Mouse (Mus musculus): ENCODE measurements around the gene Golt1a. TPM values are rescaled to one million over a fixed set of nuclear protein-coding genes. Genes with fewer than 3 reads are reported as not detected.

Golt1a gene
- total RNA-seq (2021), result not detected

DNA sequence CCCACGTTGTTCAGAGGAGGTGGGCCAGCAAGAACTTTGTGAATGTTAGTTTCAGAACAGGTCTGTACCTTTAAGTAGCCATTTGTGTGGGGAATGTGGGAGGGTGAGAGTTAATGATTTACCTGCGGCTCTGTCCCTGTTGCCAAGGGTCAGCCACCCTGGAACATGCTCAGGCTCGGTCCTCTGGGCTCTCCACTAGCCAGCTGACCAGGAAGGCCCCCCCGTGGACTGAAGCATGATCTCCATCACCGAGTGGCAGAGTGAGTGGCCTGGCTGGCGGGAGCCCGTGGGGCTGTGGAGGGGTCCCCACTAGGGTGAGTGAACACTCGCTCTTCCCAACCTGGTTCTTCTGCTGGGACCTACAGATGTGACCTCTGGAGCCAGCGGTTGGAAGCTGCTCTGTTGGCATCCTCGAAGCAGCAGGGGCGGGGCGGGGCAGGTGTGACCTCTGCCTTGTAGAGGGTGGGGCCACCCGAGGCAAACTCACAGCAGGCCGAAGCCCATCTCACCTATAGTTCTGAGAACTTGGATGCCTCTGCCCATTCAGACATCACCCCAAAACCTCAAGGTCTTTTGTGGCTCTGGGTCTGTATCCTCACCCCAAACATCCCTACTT is at the start of gene Golt1a:
Gene Golt1a, plus strand, starts transcription at position 149 of the 616 bp plus-strand sequence.
- DNase-seq (ENCODE audit: extremely low spot score in 1 of 2, low spot score in 1 of 2), result no peak

DNA sequence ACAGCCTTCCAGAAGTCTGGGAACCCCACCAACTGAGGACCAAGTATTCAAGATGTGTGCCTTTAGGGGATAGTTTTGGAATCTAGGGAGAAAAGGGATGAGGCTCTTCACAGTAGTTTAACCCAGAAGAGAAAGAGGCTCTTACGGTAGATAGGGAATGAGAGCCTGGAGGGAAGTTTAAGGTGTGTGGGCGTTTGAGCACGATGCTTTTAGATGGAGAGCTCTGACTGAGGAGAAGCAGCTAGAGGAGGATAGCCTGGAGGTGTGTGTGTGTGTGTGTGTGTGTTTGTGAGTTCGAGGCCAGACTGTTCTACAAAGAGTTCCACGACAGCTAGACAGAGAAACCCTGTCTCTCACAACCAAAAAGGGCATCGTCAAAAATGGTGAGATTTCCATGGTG is 47.0 kb upstream of the Golt1a start:
- no peak for DNase-seq (ENCODE audit: extremely low spot score in 1 of 2, low spot score in 1 of 2)

DNA sequence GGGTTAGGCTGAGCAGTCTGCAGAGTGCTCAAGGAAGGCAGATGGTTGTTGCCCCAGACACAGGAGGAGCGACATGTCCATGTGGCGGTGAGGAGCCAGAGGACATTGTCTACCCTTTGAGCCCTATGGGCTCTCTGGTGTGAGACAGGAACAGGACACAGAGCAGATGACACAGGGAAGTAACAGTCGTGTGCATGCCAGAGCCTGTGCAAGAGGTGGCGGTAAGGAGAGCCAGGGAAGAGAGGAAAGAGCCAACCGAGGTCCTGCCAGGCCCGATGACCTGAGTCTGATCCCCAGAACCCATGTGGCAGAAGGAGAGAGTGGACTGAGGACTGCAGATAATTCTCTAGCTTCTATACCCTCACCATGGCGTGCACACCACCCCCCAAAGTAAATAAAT is 46.5 kb upstream of the Golt1a start:
- DNase-seq (ENCODE audit: extremely low spot score in 1 of 2, low spot score in 1 of 2), result no peak

DNA sequence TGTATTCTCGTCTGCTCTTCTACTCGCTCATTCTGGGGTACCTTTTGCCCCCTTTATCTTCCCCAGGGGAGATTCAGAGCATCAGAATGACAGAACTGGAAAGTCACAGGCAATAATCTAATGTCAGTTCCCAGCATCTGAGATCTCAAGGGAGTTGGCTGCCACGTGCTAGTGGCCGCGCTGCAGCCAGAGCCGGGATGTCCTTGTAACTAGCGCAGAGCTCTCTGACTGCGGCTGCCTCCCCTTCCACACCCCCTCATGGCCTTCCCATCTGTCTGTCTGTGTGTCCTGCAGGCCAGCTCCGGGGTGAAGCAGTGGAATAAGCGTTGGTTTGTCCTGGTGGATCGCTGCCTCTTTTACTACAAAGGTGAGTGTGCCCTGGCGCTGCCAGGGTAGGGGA is 45.2 kb upstream of the Golt1a start:
- no peak for DNase-seq (ENCODE audit: extremely low spot score in 1 of 2, low spot score in 1 of 2)

DNA sequence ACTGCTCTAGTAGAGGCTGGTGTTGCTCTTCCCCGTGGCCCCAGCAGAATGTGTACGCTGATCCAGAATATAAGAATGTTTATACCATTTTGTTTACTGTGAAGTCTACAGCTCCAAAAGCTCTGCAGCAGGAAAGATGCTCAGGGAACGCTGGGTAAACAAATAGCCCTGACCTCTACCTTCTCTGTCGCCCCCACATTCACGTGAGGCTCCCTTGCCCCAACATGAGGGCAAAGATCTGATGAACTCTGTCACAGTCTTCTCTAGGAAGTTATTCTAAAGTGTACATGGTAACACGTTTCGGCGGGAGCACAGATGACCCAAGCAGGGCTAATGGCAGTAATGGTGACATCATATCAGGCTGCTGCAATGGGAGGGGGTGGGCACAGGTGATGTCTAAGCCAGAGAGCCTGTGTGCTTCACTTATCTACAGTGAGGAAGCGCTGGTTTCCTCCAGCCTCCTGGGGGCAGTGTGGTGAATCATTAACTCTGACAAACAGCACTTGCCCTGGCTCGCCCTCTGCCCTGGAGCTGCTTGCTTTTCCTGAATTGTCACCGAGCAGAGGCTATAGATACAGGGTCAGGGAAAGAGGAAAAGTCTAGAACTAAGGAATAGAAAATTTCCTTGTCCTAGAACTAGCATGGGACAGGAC is 44.4 kb upstream of the Golt1a start:
- no peak for DNase-seq (ENCODE audit: extremely low spot score in 1 of 2, low spot score in 1 of 2)

DNA sequence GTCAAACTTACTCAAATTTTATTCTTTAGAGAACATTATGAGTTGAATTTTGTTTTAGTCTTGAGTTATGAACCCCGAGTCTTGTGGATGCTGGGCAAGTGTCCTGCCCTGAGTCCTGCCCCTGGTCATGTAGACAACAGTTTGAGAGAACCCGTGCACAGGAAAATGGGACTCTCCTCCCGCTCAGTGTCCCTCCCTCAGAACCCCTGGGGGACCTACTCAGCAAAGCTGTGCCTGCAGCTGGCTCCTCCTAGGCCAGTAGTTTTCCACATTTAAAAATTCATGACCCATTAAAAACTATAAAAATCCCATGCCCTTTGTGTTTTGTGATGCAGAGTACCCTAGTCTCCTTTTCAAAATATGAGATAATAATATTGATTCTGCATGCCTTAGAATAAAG is 42.5 kb upstream of the Golt1a start:
- DNase-seq (ENCODE audit: extremely low spot score in 1 of 2, low spot score in 1 of 2), result no peak

DNA sequence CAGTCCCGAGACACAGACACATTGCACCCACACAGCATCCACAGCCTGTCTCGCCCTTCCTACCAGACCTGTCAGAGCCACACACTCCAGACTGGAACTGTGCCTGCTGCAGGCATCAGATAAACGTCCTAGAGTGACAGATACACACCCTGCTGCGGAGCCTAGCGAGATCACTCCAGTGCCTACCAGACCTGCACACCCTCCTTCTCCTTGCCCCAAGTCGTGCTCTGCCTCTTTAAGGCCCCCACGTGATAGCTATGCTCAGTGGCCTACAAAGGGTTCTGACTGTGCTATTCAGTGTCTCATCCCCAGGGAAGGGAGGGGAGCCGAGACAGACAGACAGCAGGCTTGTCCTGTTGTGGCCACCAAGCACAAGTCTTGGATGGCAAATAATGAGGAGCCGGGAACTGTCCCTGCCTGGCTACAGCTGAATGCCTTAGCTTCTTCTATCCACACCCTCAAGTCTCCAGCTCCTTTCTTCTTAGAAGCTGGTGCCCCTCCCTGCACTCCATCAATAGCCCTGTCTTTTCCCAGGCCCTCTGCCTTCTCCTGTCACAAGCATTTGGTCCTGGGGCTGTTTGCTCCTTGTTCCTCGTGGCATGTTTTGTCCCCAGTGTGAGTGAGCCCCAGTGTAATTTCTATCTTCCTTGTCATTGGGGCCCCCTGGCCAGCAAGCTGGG is 41.6 kb upstream of the Golt1a start:
- DNase-seq (ENCODE audit: extremely low spot score in 1 of 2, low spot score in 1 of 2), result peak; percentile 11 to 31

DNA sequence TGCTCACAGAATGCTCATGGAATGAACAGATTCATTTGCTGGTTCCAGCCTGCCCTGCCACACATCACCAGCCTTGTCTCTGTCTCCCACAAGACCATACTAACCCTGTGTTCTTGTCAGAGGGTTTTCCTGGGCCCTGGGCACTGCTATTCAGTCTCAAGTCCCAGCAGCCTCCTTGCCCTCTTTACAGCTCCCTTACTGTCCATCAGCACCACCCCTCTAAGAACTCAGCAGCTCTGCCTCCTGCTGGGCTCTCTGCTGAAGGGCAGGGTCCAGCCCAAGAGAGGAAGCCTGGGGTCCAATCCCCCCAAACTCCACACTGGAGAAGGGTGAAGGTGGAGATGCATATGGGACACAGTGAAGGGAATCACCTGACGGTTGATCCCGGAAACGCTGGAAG is 41.1 kb upstream of the Golt1a start:
- no peak for DNase-seq (ENCODE audit: extremely low spot score in 1 of 2, low spot score in 1 of 2)

DNA sequence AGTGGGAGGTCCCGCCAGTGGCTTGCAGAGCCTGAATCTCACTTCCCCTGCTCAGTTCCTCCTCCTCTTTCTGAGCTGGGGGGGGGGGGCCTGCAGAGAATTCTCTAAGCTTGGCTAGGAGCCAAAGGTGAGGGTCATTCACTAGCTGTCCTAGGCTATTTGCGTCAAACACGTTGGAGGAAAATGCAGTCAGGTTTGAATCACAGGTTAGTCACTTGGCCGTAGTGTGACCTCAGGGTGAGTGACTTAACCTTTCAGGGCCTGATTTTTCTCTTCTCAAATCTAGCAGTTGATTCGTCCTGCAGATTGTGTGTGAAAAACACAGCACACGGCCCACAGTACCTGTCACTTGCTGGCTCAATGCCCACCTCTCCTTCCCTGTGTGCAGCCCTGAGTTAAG is 39.3 kb upstream of the Golt1a start:
- DNase-seq (ENCODE audit: extremely low spot score in 1 of 2, low spot score in 1 of 2), result no peak

DNA sequence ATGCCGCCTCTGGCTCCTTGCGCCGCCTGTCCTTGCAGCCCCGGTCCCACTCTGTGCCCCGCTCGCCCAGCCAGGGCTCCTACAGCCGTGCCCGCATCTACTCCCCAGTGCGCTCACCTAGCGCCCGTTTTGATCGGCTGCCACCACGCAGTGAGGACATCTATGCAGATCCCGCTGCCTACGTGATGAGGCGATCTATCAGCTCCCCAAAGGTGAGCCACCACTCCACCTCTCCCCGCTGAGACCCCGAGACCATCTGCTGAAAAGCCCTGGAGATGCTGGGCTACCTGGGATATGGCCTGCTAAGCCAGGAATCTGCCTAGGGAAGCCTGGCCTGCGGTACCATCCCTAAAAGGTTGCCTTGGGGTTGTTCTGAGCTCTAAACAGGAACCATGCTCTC is 35.4 kb upstream of the Golt1a start:
- DNase-seq (ENCODE audit: extremely low spot score in 1 of 2, low spot score in 1 of 2), result no peak

DNA sequence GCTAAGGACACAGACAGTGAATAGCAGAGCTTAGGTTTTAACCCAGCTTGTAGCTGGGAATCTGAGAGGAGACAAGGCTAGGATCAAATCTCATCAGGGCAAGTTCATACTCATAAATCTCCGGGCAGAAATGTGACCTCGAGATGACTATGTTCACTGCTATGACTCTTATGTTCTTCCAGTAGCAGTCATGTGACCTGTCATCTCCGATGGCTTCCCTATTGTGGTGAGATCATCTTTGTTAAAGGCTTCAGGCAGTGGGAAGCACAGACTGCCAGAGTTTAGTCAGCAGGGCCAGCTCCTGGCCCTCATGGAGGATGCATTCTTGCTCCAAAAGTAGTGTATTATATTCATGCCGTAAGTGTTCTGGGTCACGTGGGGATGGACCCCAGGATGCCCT is 32.6 kb upstream of the Golt1a start:
- no peak for DNase-seq (ENCODE audit: extremely low spot score in 1 of 2, low spot score in 1 of 2)

DNA sequence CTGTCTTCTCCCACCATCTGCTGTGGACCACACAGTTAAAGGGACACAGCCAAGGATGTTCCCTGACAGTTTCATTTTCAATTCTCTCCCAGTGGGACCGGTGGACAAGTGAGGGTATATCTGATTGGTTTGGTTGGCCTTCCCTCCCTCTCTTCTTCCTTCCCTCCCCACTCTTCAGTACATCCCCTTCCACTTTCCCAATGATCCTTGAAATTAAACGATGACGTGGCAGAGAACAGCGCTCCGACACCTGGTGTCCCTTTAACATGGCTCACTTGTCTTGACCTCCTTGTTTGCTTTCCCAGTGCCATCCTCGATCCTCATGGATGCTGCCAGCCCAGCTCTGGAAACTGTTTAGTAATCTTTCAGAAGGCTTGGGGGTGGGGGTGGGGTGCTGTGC is 31.1 kb upstream of the Golt1a start:
- no peak for DNase-seq (ENCODE audit: extremely low spot score in 1 of 2, low spot score in 1 of 2)

DNA sequence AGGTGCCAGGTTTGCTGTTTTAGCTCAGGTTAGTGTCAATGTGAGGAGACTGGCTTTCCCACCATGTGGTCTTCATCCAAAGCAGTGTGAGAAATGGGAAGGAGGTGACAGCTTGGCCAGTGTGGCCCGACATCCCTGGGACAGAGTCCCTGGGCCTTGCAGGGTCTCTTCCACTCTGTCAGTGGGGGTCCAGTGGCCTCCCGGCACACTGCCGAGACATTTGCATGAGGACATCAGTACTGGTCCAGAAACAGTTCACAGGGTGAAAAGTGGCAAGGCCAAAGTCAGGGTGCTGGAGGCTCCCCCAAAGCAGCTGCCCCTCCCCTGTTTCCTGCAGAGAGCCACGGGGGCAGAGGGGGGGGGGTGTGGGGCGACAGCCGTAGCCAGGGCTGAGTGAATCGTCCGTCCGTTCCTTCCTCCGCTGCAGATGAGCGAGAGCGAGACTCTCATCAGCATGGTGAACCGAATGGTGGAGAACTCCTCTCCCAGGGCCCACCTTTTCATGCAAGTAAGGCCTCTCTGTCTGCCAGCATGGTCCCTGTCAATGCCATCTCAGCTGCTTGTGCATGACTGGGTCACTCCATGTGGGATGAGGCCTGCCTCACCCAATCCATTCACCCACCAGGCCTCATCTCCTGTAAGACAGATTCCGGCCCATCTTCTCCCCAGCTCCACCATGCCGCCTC is 30.5 kb upstream of the Golt1a start:
- DNase-seq (ENCODE audit: extremely low spot score in 1 of 2, low spot score in 1 of 2), result no peak

DNA sequence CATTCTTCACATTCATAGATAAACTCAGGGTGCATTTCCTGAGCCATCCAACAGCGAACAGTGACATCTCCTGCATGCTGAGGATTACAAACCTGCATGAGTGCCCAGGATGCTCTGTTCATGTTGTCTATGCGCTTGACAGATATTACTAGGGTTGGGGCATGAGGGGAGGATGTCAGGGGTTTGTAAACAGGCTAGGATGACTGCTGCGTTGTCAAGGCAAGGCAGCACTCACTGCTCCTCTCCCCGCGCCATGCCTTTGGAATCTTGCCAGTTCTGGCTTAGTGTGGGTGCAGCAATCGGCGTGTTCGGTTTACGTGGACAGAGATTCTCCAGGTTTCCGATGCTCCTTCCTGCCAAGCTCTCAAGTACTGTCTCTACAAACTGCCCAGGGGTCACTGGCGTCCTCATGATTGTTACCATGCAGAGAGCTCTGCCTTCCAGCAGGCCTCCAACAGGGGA is 29.9 kb upstream of the Golt1a start:
- peak; percentile 30 to 47 for DNase-seq (ENCODE audit: extremely low spot score in 1 of 2, low spot score in 1 of 2)

DNA sequence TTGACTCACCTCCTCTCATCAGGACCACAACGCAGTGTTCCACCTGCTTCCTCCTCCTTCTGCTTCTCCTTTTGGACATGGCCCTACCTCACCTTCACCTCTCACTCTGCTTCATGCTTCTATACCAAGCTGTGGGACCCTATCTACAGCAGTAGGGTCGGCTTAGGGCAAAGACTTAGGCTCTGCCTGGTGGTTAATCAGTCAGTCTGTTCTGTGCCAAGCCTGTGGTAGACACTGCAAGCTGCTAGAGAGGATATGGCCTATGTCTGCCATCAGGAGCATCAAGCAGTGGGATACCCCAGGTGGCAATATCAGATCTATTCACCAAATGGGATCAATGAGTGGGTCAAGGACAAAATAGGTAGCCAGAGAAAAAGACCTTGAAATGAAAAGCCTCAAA is 29.1 kb upstream of the Golt1a start:
- no peak for DNase-seq (ENCODE audit: extremely low spot score in 1 of 2, low spot score in 1 of 2)

DNA sequence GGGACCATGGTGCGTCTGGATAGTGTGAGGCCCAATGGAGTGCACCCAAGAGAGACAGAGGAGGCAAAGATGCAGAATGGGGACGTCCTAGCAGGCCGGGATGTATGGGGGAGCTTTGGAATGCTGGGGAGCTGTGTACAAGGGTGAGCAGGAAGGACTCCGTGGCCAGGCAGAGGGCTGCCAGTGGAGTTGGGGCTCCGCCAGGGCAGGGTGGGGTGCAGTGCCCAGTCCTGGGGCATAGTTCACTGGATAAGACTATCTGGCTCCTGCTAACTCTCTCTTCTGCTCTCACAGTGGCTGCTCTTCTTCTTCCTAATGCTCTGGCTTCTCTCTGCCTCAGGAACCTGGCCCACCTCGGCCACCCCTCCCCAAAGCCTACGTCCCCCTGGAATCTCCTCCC is 23.7 kb upstream of the Golt1a start:
- DNase-seq (ENCODE audit: extremely low spot score in 1 of 2, low spot score in 1 of 2), result no peak

DNA sequence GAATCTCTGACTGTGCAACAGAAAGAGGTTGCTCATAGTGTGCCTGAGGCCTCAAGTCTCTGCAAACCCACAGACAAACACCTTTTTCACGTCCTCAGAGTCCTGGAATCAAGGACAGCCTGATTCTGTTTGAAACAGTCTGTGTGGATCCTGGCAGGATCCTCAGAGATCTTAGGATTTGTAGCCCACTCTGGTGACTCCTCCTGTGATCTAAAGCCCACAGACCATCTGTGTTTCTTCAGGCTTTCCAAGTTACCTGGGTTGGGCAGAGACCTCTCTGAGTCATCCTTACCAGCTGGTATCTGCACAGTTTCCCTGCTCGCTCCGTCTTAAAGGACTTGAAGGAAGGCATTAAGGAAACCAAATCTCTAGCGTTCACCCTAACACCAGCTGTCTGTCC is 22.5 kb upstream of the Golt1a start:
- no peak for DNase-seq (ENCODE audit: extremely low spot score in 1 of 2, low spot score in 1 of 2)

DNA sequence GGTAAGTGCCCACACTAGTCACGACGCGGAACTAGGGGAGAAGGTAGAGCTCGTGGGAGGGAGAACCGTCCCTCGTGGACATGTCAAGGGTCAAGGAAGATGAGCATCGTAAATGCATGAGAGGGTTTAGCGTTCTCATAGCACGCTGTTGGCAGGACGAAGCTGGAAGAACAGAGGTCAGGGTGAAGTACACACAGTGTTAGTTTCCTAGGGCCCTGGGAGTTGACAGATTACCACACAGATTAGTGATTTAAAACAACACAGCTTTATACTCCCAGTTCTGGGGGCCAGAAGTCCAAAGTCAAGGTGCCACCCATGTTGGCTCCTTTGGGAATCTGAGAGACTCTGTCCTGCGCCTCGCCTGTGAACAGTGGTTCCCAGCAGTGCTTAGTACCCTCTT is 21.7 kb upstream of the Golt1a start:
- no peak for DNase-seq (ENCODE audit: extremely low spot score in 1 of 2, low spot score in 1 of 2)

DNA sequence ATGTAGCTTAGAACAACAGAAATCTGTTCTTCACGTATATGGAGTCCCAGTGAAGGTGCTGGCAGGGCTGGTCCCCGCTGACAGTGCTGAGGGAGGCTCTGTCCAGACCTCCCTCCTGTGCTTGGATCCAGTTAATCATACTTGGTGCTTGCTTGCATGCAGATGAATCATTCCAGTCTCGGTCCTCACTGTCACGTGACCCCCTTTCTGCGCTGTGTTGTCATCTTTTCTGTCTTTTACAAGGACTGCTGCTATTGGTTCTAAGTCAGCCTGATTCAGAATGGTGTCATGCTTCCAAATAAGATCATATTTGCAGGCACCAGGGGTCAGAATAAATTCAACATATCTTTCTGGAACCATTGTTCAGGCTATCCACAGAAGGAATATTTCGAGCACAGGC is 17.7 kb upstream of the Golt1a start:
- DNase-seq (ENCODE audit: extremely low spot score in 1 of 2, low spot score in 1 of 2), result no peak

DNA sequence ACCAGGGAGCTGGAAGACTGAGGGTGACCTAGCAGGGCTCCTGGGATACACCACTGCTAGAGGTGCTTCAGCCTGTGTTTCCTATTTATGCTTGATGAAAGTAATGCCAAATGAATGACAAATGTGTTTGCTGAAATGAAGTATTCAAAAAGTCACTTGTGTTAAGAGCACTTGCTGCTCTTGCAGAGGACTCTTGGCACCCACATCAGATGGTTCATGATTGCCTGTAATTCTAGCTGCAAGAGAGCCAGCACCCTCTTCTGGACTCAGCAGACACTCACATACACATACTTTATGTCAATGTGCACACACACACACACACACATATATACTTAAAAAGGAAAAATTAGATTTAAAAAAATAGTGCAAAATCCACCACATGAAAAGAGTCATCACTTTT is 17.0 kb upstream of the Golt1a start:
- no peak for DNase-seq (ENCODE audit: extremely low spot score in 1 of 2, low spot score in 1 of 2)

DNA sequence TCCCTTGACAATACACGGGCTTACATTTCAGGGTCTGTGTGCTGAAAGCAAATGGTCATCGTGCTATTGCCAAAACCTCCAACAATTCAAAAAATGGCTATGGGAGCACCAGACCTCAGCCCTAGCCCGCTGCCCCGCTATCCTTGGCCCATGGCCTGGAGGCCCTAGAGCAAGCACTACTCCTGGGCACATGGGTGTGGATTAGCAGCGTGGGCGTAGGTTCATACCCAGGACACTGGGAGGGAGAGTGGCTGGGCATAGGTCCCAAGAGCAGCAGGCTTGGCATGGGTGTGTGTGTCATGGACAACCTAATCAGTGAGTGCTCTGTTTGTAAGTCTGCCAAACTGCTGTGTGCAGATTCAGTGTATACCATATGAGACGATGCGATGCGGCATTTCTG is 13.2 kb upstream of the Golt1a start:
- no peak for DNase-seq (ENCODE audit: extremely low spot score in 1 of 2, low spot score in 1 of 2)
